Mouse (Mus musculus) midbrain, postnatal 0 days (tissue): ENCODE measurements around the gene Gm36176. TPM values are rescaled to one million over a fixed set of nuclear protein-coding genes. Genes with fewer than 3 reads are reported as not detected.
"Not testable (repeated sequence)": the region's sequence is repeated elsewhere in the genome, so short reads cannot be mapped to it uniquely, and the experiment has no call there.

Experiments used
- ATAC-seq: fragments of 200-750 bp; cut with Nextera tagmentation; 2 replicates; pipeline ENCODE4 v1.8.0; 2017; ENCODE audit warnings: moderate number of reproducible peaks, mild to moderate bottlenecking, moderate TSS enrichment, moderate library complexity; ENCODE audit not compliant: low FRiP score
- DNase-seq: peaks from one replicate; pipeline ENCODE4 v3.0.0-alpha.2; 2015; ENCODE audit warnings: low spot score
- H3K27ac ChIP-seq: fragments of 300-500 bp; sonication (generic); 2 replicates; pipeline ENCODE4 v1.5.1; 2014; ENCODE audit warnings: low read depth, mild to moderate bottlenecking, low read length, mixed read lengths
- H3K27me3 ChIP-seq: fragments of 300-500 bp; sonication (generic); 2 replicates; pipeline ENCODE4 v1.6.1; 2014; ENCODE audit warnings: low read length, control low read depth, mixed read lengths; ENCODE audit not compliant: insufficient read depth
- H3K36me3 ChIP-seq: fragments of 300-500 bp; sonication (generic); 2 replicates; pipeline ENCODE4 v1.6.1; 2014; ENCODE audit warnings: low read length, control low read depth, mixed read lengths; ENCODE audit not compliant: insufficient read depth
- H3K4me1 ChIP-seq: fragments of 300-500 bp; sonication (generic); 2 replicates; pipeline ENCODE4 v1.6.1; 2014; ENCODE audit warnings: mild to moderate bottlenecking, control low read depth, antibody characterized with exemption, low read length, mixed read lengths; ENCODE audit not compliant: insufficient read depth
- H3K4me2 ChIP-seq: fragments of 300-500 bp; sonication (generic); 2 replicates; pipeline ENCODE4 v1.6.1; 2014; ENCODE audit warnings: low read depth, mild to moderate bottlenecking, low read length, mixed read lengths; ENCODE audit not compliant: poor library complexity, severe bottlenecking
- H3K4me3 ChIP-seq: fragments of 300-500 bp; sonication (generic); 2 replicates; pipeline ENCODE4 v1.5.1; 2014; ENCODE audit warnings: low read depth, mild to moderate bottlenecking, low read length, moderate library complexity
- H3K9ac ChIP-seq: fragments of 300-500 bp; sonication (generic); replicated peaks from 2 replicates; pipeline ENCODE4 v1.6.1; 2014; ENCODE audit warnings: mild to moderate bottlenecking, low read length, moderate library complexity, mixed read lengths; ENCODE audit not compliant: poor library complexity, severe bottlenecking
- H3K9me3 ChIP-seq: fragments of 300-500 bp; sonication (generic); 2 replicates; pipeline ENCODE4 v1.6.1; 2016; ENCODE audit warnings: low read length, control low read depth
- CTCF ChIP-seq: IDR thresholded peaks from 2 replicates; pipeline ENCODE4 v1.5.1; 2016; ENCODE audit warnings: antibody characterized with exemption, mild to moderate bottlenecking
- WGBS: fragments of 180-500 bp; shearing (Covaris S2); extraction: QIAGEN DNeasy Blood & Tissue Kit; methylation state at CpG from one replicate; pipeline ENCODE4 v1.1.7; 2014; 5-methylcytosine and 5-hydroxymethylcytosine counted together
- polyA plus RNA-seq: library from polyadenylated mRNA; unstranded; fragments of >200 nt; fragmentation: Nextera tagmentation; extraction: Ambion mirVana; gene quantifications from 2 replicates; pipeline ENCODE4 v1.2.1, GENCODE M21; 2015
- total RNA-seq: library from RNA; depleted of rRNA; stranded (reverse); fragments of >200 nt; gene quantifications from 2 replicates; pipeline ENCODE4 v1.2.3, GENCODE M21; 2014; rRNA removed

The Gm36176 gene
- total RNA-seq (not detected in 2 replicates), polyA plus RNA-seq (not detected in 2 replicates)

DNA sequence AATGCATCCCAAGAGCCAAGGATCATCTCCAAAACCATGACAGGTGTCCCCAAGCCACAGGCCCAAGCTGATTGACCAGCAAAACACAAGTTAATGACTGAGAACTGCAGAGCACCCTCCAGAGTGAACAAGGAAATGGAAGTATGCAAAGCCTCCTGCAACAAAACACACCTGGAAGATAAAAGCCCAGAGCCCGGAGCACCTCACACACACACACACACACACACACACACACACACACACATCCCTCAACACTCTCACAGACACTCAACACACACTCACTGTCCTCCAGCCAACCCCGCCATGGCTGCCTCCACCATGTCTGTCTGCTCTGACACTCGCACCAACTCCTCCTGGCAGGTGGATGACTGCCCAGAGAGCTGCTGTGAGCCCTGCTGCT, at the start of gene Gm36176:
Gm36176 (plus strand) TSS at position 301 of the 400 bp plus-strand sequence.
- 79% methylated on average over 1 of the region's 3 CpGs for WGBS
- no peaks in the 10 kb centered on the region for H3K4me1 ChIP-seq
- H3K4me2 ChIP-seq = no peak within 1 kb of the TSS
- no peak within 1 kb of the TSS for H3K4me3 ChIP-seq
- peaks cover 16% of the 10 kb centered on the region; the same call in 1 of the 2 replicates for H3K9me3 ChIP-seq
- no peak within 1 kb of the TSS for H3K9ac ChIP-seq
- H3K27me3 ChIP-seq = no peaks in the 10 kb centered on the region
- no peaks in the 10 kb centered on the region for H3K36me3 ChIP-seq
- ATAC-seq (no peak), DNase-seq (no peak)
- no peak for TF ChIP-seq CTCF
- H3K27ac ChIP-seq = no peak within 1 kb of the TSS

DNA sequence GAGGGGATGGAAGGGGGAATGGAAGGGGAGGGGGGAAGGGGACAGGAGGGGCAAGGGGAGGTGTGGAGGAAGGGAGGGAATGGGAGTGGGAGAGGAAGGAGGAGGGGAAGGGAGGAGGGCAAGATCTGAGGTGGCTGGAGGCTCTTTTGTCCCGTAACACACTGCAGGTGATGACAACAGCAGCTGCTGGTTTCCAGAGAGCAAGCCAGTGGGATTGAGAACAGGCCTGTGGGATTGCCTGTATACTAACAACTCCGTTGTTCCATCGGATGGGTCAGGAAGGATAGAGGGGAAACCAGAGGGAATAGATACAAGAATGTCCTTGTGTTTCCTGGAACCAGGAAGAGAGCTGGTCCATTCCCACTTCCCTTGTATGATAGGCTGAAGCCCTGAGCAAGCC, 48.9 kb upstream of the Gm36176 start:
- Histone ChIP-seq H3K4me1 (no peaks in the 10 kb centered on the region), H3K27ac (no peak overlapping the region)
- 13% methylated on average over 3 of the region's 3 CpGs for WGBS

DNA sequence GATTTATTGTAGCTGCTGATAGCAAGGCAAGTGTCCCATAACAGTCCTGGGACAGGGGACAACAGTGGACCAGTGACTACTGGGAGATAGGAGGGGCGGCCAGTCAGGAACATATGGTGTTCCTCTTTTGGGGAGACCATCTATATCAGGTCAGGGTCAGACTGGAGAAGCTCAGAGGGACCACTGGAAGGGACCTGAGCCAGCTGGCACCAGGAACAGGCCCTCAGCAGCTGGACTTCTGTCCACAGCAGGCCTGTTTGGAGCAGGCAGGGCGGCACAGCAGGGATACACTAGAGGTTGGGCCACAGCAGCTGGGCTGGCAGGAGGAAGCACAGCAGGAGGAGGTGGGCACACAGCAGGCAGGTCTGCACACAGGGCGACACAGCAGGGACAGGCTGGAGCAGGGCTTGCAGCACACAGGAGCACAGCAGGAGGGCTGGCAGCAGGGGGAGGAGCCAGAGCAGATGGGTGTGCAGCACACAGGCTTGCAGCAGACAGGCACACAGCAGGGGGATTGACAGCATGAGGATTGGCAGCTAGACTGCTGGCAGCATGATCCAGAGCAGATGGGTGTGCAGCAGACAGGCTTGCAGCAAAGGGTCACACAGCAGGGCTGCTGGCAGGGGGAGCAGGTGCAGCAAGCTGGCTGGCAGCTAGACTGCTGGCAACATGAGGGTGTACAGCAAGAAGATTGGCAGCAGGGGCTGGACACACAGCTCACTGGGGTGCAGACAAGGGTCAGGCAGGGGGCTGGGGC, 48.3 kb upstream of the Gm36176 start:
- not testable (repeated sequence) for DNase-seq, H3K27ac ChIP-seq, H3K4me3 ChIP-seq, ATAC-seq, H3K9me3 ChIP-seq, H3K9ac ChIP-seq, H3K27me3 ChIP-seq, H3K4me2 ChIP-seq, H3K4me1 ChIP-seq, H3K36me3 ChIP-seq
- 39% methylated on average over 3 of the region's 3 CpGs for WGBS

More for the DNA sequence above, 48.9 kb upstream of the Gm36176 start:
- Histone ChIP-seq H3K4me3 (no peak overlapping the region), H3K9ac (no peak overlapping the region), H3K9me3 (no peaks in the 10 kb centered on the region), H3K27me3 (no peaks in the 10 kb centered on the region), H3K4me2 (no peak overlapping the region), H3K36me3 (no peaks in the 10 kb centered on the region)
- DNase-seq (no peak), ATAC-seq (no peak)
- TF ChIP-seq CTCF = no peak

DNA sequence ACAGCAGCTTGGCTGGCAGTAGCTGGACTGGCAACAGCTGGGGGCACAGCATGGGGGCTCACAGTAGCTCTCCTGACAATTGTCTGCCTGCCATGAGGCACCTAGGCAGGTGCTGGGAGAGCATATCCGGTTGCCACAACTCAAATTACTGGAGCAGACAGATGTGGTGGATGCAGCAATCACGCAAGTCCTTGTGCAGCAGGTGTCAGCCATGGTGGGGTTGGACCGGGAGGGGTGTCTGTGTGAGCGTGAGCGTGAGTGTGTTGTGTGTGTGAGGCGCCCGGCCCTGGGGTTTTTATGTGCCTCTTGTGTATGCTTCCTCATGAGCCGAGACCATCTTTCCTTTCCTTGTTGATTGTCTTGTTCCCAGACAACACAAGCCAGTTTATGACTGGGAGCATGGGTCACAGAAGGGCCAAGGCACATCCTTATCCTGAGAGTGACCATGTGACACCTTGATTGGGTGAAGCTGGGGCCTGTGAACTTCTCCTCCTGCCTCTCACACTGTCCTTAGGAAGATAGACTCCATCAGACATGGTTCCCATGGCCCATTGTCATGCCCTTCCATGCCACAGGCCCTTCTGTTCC, 47.6 kb upstream of the Gm36176 start, which contains the start of gene Gm19668:
Gm19668 (minus strand) TSS at position 213 of the 588 bp plus-strand sequence.
- Histone ChIP-seq H3K27me3 (no peaks in the 10 kb centered on the region), H3K9me3 (no peaks in the 10 kb centered on the region), H3K4me3 (no peak within 1 kb of the TSS), H3K4me1 (no peaks in the 10 kb centered on the region), H3K27ac (no peak within 1 kb of the TSS), H3K9ac (no peak within 1 kb of the TSS), H3K4me2 (no peak within 1 kb of the TSS), H3K36me3 (no peaks in the 10 kb centered on the region)
- ATAC-seq (no peak), DNase-seq (no peak)
- no peak for TF ChIP-seq CTCF
- 71% methylated on average over 8 of the region's 8 CpGs for WGBS

DNA sequence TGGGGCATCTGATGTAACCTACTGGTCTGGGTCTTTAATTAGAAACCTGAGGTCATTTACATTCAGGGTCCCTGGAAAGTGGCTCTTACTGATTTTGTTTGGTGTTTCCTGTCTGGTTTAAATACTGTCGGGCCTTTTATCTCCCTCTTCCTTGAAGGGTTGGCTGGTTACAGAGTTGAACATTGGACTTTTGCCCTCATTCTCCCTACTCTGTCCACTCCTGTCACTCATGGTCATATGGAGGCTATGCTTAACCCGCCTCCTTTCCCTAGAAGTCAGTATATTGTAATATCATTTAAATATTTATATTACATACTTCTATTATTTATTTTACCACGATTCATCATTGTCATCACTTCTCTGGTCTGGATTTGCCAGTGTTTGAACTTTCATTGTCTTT, 42.5 kb upstream of the Gm36176 start:
- Histone ChIP-seq H3K4me2 (no peak overlapping the region), H3K27ac (no peak overlapping the region), H3K27me3 (no peaks in the 10 kb centered on the region), H3K9me3 (no peaks in the 10 kb centered on the region), H3K9ac (no peak overlapping the region), H3K4me1 (no peaks in the 10 kb centered on the region), H3K36me3 (no peaks in the 10 kb centered on the region), H3K4me3 (no peak overlapping the region)
- no peak for ATAC-seq
- no peak for DNase-seq
- WGBS = 80% methylated on average over 3 of the region's 3 CpGs
- TF ChIP-seq CTCF = no peak

DNA sequence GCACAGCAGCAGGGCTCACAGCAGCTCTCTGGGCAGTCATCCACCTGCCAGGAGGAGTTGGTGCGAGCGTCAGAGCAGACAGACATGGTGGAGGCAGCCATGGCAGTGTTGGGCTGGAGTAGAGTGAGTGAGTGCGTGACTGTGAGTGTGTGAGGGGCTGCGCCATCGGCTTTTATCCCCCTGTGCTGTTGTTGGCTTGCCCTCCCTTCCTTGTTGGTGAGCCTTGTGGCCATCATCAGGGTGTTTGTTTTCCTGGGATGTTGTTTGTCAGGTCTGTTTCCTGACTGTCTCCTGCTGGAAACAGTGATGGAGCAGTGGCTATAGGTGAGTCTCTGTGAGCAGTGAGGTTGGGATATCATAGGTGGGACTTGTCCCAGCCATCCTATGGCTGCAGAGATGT, 34.9 kb upstream of the Gm36176 start, which contains the start of gene Gm9507:
Gm9507 (minus strand) TSS at position 101 of the 400 bp plus-strand sequence.
- WGBS = 75% methylated on average over 5 of the region's 5 CpGs
- H3K9me3 ChIP-seq = no peaks in the 10 kb centered on the region
- no peak for TF ChIP-seq CTCF
- DNase-seq (no peak), ATAC-seq (no peak)
- H3K4me2 ChIP-seq = no peak within 1 kb of the TSS
- no peak within 1 kb of the TSS for H3K9ac ChIP-seq
- H3K27ac ChIP-seq = no peak within 1 kb of the TSS
- H3K36me3 ChIP-seq = no peaks in the 10 kb centered on the region
- H3K27me3 ChIP-seq = no peaks in the 10 kb centered on the region
- no peak within 1 kb of the TSS for H3K4me3 ChIP-seq
- no peaks in the 10 kb centered on the region for H3K4me1 ChIP-seq
